Mouse (Mus musculus) heart, postnatal 14 days (tissue): ENCODE results near the gene Rdh14. TPM values are rescaled to one million over a fixed set of nuclear protein-coding genes. Genes with fewer than 3 reads are reported as not detected.
A peak's percentile ranks its signal among the peaks of the same experiment; 100 is the strongest.

Experiments
- DNase-seq, 2 experiments: peaks; one replicate each; pipeline ENCODE4 v3.0.0; 2021 to 2022
- intact Hi-C: fragments of 180-260 bp; cut with DNase I; formaldehyde crosslinking; loops from one replicate; pipeline ENCODE4 v1.15.1; 2025
- long read RNA-seq, 2 experiments: library from polyadenylated mRNA; stranded (forward); transcript quantifications; one replicate each; pipeline ENCODE4 v2.0.0; 2021
- total RNA-seq, 2 experiments: library from RNA; stranded (reverse); gene quantifications; 2 replicates each; pipeline ENCODE4 v1.2.3; 2021

The Rdh14 gene
- total RNA-seq = 10 to 100 TPM; 45.8 to 46.9 TPM
- long read RNA-seq, experiment 1, transcript Rdh14-201 (2 exons, 1,480 nt) = major isoform, 85 of 92 reads
- long read RNA-seq, experiment 1, partial matches to known transcripts = 0 of 92 reads
- long read RNA-seq, experiment 1, other reads (novel, unspliced or antisense) = 7 of 92 reads
- long read RNA-seq, experiment 2, transcript Rdh14-201 (2 exons, 1,480 nt) = major isoform, 70 of 77 reads
- long read RNA-seq, experiment 2, partial matches to known transcripts = 0 of 77 reads
- long read RNA-seq, experiment 2, other reads (novel, unspliced or antisense) = 7 of 77 reads

DNA sequence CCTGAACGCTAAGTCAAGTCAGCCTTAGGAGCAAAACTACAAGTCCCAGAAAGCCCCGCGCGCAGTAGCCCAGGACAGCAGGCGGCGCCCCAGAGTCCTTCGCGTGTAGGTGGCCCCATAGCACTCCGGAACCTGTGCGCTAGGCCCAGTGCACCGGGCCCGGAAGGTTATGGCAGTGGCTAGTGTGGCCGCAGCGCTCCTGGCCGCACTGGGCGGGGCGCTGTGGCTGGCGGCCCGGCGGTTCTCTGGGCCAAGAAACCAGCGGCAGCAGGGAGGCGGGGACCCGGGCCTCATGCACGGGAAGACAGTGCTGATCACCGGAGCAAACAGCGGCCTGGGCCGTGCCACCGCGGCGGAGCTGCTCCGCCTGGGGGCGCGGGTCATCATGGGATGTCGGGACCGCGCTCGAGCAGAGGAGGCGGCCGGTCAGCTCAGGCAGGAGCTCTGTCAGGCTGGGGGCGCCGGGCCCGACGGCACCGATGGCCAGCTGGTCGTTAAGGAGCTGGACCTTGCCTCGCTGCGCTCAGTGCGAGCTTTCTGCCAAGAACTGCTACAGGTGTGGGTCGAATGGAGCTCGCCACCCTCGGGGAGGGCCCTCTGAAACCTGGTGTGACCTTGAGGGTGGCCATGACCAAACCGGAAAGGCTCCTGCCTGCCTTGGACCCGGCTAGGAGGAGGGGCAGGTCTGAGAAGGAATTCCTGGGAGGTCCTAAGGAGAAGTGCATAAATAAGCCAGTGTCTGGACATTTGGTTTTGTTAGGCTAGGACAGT lies at the start of gene Rdh14:
Gene Rdh14, plus strand, starts transcription at position 102 of the 771 bp plus-strand sequence.
- intact Hi-C loops = loop anchor here (2.0 to 5.0 kb wide), 2 partner anchors 46 to 1359 kb away; no protein-coding TSS in a partner anchor
- peak; percentile 96 for DNase-seq

- DNase-seq = peak; percentile 6 to 18
- intact Hi-C loops = no loop called here
These were observed 39.9 kb upstream of the Rdh14 start for GRCm38 (mm10) chr12:10350706-10351105.

GRCm38 (mm10) chr12:10357756-10358155 lies 32.8 kb upstream of the Rdh14 start:
- intact Hi-C loops = no loop called here
- no peak for DNase-seq

DNA sequence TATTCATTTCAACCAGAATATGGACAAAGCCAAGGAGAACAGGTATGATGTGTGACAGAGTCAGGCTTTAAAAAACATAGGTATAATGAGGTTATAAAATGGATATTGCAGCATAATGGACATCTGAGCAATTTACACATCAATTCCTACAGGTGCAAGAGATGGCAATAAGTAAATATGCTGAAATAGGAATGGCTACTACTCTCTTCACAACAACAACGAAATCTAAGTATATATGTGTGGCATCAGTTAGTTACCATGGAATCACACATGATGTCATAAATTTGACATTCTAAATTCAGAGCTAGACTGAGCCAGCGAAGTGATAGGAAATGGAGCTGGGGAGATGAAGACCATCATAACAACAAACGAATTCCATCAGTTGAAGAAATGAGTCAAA lies 20.9 kb upstream of the Rdh14 start, which contains the start of gene Nt5c1b:
Gene Nt5c1b, plus strand, starts transcription at position 301 of the 400 bp plus-strand sequence.
- no peak for DNase-seq
- intact Hi-C loops = no loop called here

GRCm38 (mm10) chr12:10400788-10401187 lies 10.2 kb downstream of the Rdh14 start:
- intact Hi-C loops = no loop called here
- no peak for DNase-seq

DNA sequence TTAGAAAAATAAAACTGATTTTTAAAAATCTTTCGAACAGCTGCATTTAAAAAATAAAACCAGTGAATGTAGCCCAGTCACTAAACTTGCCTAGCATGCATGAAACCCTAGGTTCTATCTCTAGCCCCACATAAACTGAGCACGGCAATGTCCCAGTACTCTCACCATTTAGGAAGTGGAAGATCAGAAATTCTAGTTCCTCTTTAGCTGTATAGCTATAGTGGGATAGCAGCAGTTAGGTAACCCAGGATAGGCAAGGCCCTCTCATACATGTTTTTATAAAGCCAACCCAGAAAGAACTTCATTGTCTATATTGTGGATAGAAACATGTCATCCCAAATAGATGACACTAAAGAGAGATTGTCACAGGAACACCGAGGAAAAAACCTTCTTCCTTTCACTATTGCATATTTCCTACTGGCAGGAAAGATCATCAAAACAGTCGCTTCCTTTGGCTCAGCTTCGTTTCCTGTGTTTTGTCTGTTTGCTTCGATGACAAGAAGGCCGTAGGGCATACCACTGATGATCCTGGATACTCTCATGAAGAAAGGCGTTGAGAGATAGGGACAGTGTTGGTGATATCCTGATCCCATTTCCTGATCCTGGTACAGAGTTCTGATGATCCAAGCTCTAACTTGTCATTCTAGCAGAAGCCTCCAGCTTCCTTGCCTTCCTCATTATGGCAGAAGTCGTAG lies 12.0 kb downstream of the Rdh14 start:
- DNase-seq = no peak
- intact Hi-C loops = no loop called here

- intact Hi-C loops = no loop called here
- DNase-seq = no peak
These were observed 20.1 kb downstream of the Rdh14 start for GRCm38 (mm10) chr12:10410511-10411179.

DNA sequence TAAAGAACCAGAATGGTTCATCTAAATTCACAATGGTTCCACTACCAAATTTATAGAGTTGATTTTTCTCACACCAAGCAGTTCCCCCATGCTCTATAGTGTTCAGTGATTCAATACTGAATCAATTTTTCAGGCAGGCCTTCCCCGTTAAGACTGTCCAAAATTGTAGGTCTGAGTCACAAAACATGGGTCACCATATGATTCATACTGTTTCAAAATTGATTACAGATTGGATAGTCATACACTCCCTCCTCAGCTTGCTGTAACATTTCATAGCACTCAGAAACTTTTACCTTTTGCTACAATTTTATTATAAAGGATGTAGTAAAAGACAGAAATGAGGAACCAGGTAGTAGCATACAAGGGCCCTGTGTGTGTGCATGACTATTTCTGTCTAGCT lies 20.9 kb downstream of the Rdh14 start:
- DNase-seq = no peak
- intact Hi-C loops = no loop called here

DNA sequence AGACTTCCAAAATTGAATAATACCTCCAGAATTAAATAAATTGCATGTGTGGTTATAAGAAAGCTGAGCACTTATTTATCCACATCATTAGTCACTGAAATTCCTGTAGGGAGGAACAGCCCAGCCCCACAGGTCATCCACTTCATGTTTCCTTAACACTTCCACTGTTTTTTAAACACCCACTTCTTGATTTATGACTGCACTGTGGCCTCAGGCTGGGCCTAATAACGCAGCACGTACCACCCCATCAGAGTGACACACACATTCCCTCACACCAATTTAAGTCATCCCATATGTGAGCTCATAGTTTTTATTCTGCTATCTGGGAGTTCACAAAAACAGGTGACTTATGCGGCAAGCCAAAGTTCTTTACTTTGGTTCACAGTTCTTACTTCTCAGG lies 31.8 kb downstream of the Rdh14 start:
- intact Hi-C loops = no loop called here
- DNase-seq = no peak

DNA sequence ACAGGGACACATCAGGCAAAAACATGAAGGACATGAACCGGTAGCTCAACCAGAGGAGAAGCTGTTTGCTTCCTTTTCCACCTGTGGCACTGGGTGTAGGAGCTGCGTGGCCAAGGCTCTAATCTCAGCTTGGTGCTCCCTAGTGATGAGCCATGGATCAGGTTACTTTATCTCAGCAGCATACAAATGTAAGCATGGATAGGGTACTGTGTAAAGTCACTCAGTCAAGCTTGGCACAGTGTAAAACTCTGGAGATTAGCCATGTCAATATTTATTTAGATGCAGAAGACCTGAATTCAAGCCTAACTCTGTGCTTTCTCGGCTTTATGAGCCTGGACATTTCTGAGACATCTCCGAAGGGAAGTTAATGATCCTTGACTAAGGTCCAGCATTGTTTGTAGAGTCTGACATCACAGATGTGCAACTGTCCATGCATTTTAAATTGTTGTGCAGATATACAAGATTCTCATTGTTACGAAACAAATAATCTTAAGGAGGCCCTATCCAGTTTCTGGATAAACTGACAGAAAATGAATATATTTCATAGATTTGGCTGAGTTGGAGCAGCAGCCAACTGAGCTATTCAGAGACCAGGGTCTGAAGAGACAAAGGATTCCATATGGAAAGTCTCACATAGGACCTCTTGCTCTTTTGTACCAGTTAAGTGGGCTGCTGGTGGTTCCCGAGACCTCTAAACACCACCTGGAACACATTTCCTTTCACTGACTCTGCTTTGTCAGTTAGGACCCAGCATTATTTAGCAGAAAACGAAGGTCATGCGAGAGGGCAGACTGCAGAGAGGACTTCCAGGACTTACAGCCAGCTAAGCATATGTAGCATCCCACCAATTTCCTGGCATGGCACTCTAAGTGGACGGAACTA lies 35.7 kb downstream of the Rdh14 start:
- intact Hi-C loops = no loop called here
- no peak for DNase-seq

- intact Hi-C loops = no loop called here
- DNase-seq = no peak
These were observed 40.4 kb downstream of the Rdh14 start for GRCm38 (mm10) chr12:10430999-10431398.

DNA sequence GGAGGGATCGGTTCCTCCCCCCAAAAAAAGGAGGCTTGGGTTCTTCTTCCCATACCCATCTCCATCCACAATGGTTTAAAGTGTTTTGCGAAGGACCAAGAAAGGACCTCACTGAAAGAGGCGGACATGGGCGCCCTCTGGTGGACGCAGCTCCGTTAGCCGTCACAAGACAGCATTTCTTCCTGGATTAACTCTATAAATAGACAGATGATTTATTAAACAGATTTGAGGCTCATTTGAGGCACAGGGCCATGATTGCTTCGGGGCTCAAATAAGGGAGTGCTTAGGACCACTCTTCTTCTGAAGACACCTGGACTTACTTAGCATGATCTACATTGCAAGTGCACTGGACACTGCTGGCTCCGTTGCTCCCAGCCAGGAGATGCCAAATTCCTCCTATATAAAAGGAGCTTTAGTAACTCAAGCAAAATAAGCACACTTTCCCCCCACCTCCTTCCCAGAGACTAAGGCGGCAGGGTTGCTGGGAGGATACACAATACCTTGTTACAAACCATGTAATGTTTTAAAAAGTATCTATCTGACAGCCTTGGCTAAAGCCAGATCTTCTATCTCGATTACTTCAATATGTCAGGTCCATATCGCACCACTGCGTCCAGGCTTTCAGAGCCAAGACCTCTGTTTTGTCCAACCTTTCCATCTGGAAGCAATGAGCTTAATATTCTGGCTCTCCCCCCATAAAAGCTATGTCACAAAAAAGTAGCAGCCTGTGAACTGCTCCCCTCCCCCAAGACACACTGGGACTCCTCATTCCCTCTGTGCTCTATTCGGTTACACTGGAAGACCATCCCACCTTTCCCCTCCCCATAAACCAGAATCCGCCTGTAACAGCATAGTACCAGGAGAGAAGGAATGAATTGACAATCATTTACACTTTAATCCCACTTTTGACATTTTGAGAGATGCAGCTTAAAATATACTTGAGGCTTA lies 47.8 kb downstream of the Rdh14 start:
- intact Hi-C loops = loop anchor here (1.0 to 5.0 kb wide), 4 partner anchors 99 to 1386 kb away; partner anchors contain the start of gene Osr1

DNA sequence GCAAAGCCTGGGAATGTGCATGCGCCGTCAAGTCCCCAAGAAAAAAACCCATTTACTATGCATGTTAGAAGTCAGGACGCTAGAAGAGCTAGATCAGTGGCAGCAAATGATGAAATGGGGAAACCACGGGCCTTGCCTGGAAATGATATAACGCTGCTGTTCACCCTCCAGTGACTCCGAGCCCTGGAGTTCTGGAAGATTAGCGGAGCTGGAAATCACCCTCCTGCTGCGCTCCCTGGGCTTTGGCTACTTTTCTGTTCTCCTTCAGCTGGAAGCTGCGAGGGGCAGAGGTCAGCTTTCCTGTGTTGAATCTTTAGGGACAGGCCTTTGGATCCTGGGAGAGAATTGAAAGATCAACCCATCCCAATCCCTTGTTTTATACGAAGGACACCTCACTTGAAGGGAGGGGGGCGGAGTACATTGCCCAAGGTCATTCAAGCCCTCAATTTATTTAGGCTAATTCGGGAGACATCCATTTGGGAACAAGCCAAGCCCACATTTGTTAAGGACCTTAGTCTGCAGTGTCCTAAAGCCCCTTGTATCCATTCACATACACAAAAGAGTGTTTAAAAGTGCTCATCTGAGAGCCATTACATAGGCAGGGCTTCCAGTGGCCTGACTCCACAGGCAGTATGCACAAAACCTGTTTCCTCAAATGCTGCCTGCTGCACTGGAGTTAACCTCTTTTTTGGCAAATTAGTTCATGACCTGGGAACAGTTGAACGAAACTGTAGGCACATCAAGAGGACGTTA lies 49.1 kb downstream of the Rdh14 start:
- intact Hi-C loops = loop anchor here (2.0 to 5.0 kb wide), 3 partner anchors 98 to 869 kb away; partner anchors contain the start of gene Osr1
- peak; percentile 9 to 14 for DNase-seq

More for the DNA sequence above, 47.8 kb downstream of the Rdh14 start:
- peak; percentile 84 to 91 for DNase-seq
